Mouse (Mus musculus) kidney, embryonic 15.5 days (tissue): Measurements from ENCODE around the gene Emc8. TPM values are rescaled to one million over a fixed set of nuclear protein-coding genes. Genes with fewer than 3 reads are reported as not detected.
"Not testable (repeated sequence)": the region's sequence is repeated elsewhere in the genome, so short reads cannot be mapped to it uniquely, and the experiment has no call there.

Experiments
- ATAC-seq: fragments of 200-750 bp; cut with Nextera tagmentation; replicated peaks from 2 replicates; pipeline ENCODE4 v1.8.0; 2017; ENCODE audit warnings: moderate TSS enrichment; ENCODE audit not compliant: low FRiP score
- H3K27ac ChIP-seq: fragments of 300-500 bp; sonication (generic); 2 replicates; pipeline ENCODE4 v1.5.1; 2015; ENCODE audit warnings: mild to moderate bottlenecking, inconsistent platforms
- H3K27me3 ChIP-seq: fragments of 300-500 bp; sonication (generic); 2 replicates; pipeline ENCODE4 v1.6.1; 2015; ENCODE audit warnings: inconsistent platforms
- H3K36me3 ChIP-seq: fragments of 300-500 bp; sonication (generic); 2 replicates; pipeline ENCODE4 v1.6.1; 2015; ENCODE audit warnings: inconsistent platforms
- H3K4me1 ChIP-seq: fragments of 300-500 bp; sonication (generic); 2 replicates; pipeline ENCODE4 v1.6.1; 2015; ENCODE audit warnings: inconsistent platforms
- H3K4me2 ChIP-seq: fragments of 300-500 bp; sonication (generic); 2 replicates; pipeline ENCODE4 v1.6.1; 2015; ENCODE audit warnings: moderate library complexity, mild to moderate bottlenecking, inconsistent platforms
- H3K4me3 ChIP-seq: fragments of 300-500 bp; sonication (generic); replicated peaks from 2 replicates; pipeline ENCODE4 v1.5.1; 2015; ENCODE audit warnings: mild to moderate bottlenecking, inconsistent platforms
- H3K9ac ChIP-seq: fragments of 300-500 bp; sonication (generic); 2 replicates; pipeline ENCODE4 v1.6.1; 2015; ENCODE audit warnings: mild to moderate bottlenecking, inconsistent platforms
- H3K9me3 ChIP-seq: fragments of 300-500 bp; sonication (generic); replicated peaks from 2 replicates; pipeline ENCODE4 v1.6.1; 2016; ENCODE audit warnings: inconsistent platforms
- WGBS: fragments of 180-500 bp; shearing (Covaris S2); methylation state at CpG from one replicate; pipeline ENCODE4 v1.1.7; 2015; ENCODE audit warnings: mixed read lengths; 5-methylcytosine and 5-hydroxymethylcytosine counted together
- polyA plus RNA-seq: library from polyadenylated mRNA; unstranded; fragments of >200 nt; fragmentation: Nextera tagmentation; extraction: Ambion mirVana; gene quantifications from 2 replicates; pipeline ENCODE4 v1.2.1, GENCODE M21; 2015

Gene Emc8
- polyA plus RNA-seq, 1 experiment from 2014 or later = 250 TPM

- H3K9me3 ChIP-seq = no peaks in the 10 kb centered on the region
- 15% methylated on average over 10 of the region's 10 CpGs for WGBS
- no peak overlapping the region for H3K4me3 ChIP-seq
- H3K9ac ChIP-seq = no peak overlapping the region
- H3K4me1 ChIP-seq = peaks cover 11% of the 10 kb centered on the region; the same call in 1 of the 2 replicates
- no peak overlapping the region for H3K27ac ChIP-seq
- no peaks in the 10 kb centered on the region for H3K36me3 ChIP-seq
- no peak for ATAC-seq
- peaks cover 32% of the 10 kb centered on the region for H3K27me3 ChIP-seq
- H3K4me2 ChIP-seq = no peak overlapping the region
Observed at GRCm38 (mm10) chr8:120683602-120684001, 15.2 kb upstream of the Emc8 start.

- ATAC-seq = no peak
- Histone ChIP-seq H3K4me1 (peaks cover 10% of the 10 kb centered on the region; the same call in 1 of the 2 replicates), H3K9me3 (no peaks in the 10 kb centered on the region), H3K4me2 (no peak overlapping the region), H3K4me3 (no peak overlapping the region), H3K27ac (no peak overlapping the region), H3K27me3 (peaks cover 20% of the 10 kb centered on the region; the same call in 1 of the 2 replicates), H3K36me3 (0 out of 2 replicates have a peak, but pooled peaks cover 5% of the 10 kb centered on the region), H3K9ac (no peak overlapping the region)
- WGBS = 76% methylated on average over 10 of the region's 10 CpGs
Observed at GRCm38 (mm10) chr8:120681113-120681512, 12.7 kb upstream of the Emc8 start.

GRCm38 (mm10) chr8:120680405-120680804, 12.0 kb upstream of the Emc8 start:
- H3K4me1 ChIP-seq, H3K9ac ChIP-seq, ATAC-seq, H3K27ac ChIP-seq, H3K4me2 ChIP-seq, H3K9me3 ChIP-seq, H3K4me3 ChIP-seq: not testable (repeated sequence)
- peaks cover 20% of the 10 kb centered on the region; the same call in 1 of the 2 replicates for H3K27me3 ChIP-seq
- peaks cover 11% of the 10 kb centered on the region; the same call in 1 of the 2 replicates for H3K36me3 ChIP-seq
- 62% methylated on average over 7 of the region's 7 CpGs for WGBS

GRCm38 (mm10) chr8:120679629-120680387, 11.4 kb upstream of the Emc8 start:
- Histone ChIP-seq H3K9me3 (no peaks in the 10 kb centered on the region), H3K36me3 (peaks cover 15% of the 10 kb centered on the region; the same call in 1 of the 2 replicates), H3K4me1 (peaks cover 6% of the 10 kb centered on the region; the same call in 1 of the 2 replicates), H3K9ac (no peak overlapping the region), H3K4me2 (no peak overlapping the region), H3K27me3 (peaks cover 20% of the 10 kb centered on the region; the same call in 1 of the 2 replicates), H3K4me3 (no peak overlapping the region), H3K27ac (no peak overlapping the region)
- WGBS = 44% methylated on average over 11 of the region's 11 CpGs
- no peak for ATAC-seq

- peak; percentile 50; the same call in 1 of the 2 replicates for ATAC-seq
- 12% methylated on average over 10 of the region's 10 CpGs for WGBS
- Histone ChIP-seq H3K36me3 (peaks cover 24% of the 10 kb centered on the region), H3K27me3 (peaks cover 17% of the 10 kb centered on the region; the same call in 1 of the 2 replicates), H3K4me2 (no peak overlapping the region), H3K9me3 (no peaks in the 10 kb centered on the region), H3K4me1 (peaks cover 4% of the 10 kb centered on the region; the same call in 1 of the 2 replicates), H3K9ac (no peak overlapping the region), H3K4me3 (no peak overlapping the region), H3K27ac (no peak overlapping the region)
Observed at GRCm38 (mm10) chr8:120678447-120678846, 10.1 kb upstream of the Emc8 start.

- Histone ChIP-seq H3K36me3 (peaks cover 51% of the 10 kb centered on the region), H3K4me2 (no peak overlapping the region), H3K4me3 (no peak overlapping the region), H3K9me3 (no peaks in the 10 kb centered on the region), H3K9ac (no peak overlapping the region), H3K27ac (no peak overlapping the region), H3K4me1 (peaks cover 13% of the 10 kb centered on the region; the same call in 1 of the 2 replicates), H3K27me3 (peaks cover 3% of the 10 kb centered on the region; the same call in 1 of the 2 replicates)
- WGBS = 70% methylated on average over 8 of the region's 8 CpGs
- ATAC-seq = no peak
Observed at GRCm38 (mm10) chr8:120675718-120676117, 7.3 kb upstream of the Emc8 start.

GRCm38 (mm10) chr8:120673298-120673697, 4.9 kb upstream of the Emc8 start:
- Histone ChIP-seq H3K27ac (no peak overlapping the region), H3K4me1 (peaks cover 24% of the 10 kb centered on the region), H3K4me3 (no peak overlapping the region), H3K27me3 (no peaks in the 10 kb centered on the region), H3K9me3 (no peaks in the 10 kb centered on the region), H3K9ac (no peak overlapping the region), H3K4me2 (no peak overlapping the region), H3K36me3 (peaks cover 62% of the 10 kb centered on the region)
- ATAC-seq = no peak
- 93% methylated on average over 7 of the region's 7 CpGs for WGBS

- no peak for ATAC-seq
- WGBS = 89% methylated on average over 16 of the region's 16 CpGs
- H3K4me1 ChIP-seq = peaks cover 24% of the 10 kb centered on the region
- no peak overlapping the region for H3K4me3 ChIP-seq
- no peak overlapping the region for H3K9ac ChIP-seq
- H3K27ac ChIP-seq = no peak overlapping the region
- H3K4me2 ChIP-seq = no peak overlapping the region
- H3K27me3 ChIP-seq = no peaks in the 10 kb centered on the region
- H3K9me3 ChIP-seq = no peaks in the 10 kb centered on the region
- H3K36me3 ChIP-seq = peaks cover 62% of the 10 kb centered on the region
Observed at GRCm38 (mm10) chr8:120672626-120673229, 4.4 kb upstream of the Emc8 start.

GRCm38 (mm10) chr8:120671775-120672174, 3.4 kb upstream of the Emc8 start:
- H3K9me3 ChIP-seq = no peaks in the 10 kb centered on the region
- no peaks in the 10 kb centered on the region for H3K27me3 ChIP-seq
- H3K27ac ChIP-seq = no peak overlapping the region
- peaks cover 28% of the 10 kb centered on the region for H3K4me1 ChIP-seq
- peaks cover 57% of the 10 kb centered on the region for H3K36me3 ChIP-seq
- WGBS = 74% methylated on average over 6 of the region's 6 CpGs
- H3K4me2 ChIP-seq = no peak overlapping the region
- ATAC-seq = no peak
- H3K9ac ChIP-seq = no peak overlapping the region
- H3K4me3 ChIP-seq = no peak overlapping the region

- H3K27ac ChIP-seq = peak within 1 kb of the TSS; percentile 90
- H3K4me2 ChIP-seq = peak within 1 kb of the TSS; percentile 84
- H3K9ac ChIP-seq = peak within 1 kb of the TSS; percentile 100
- WGBS = under 1% methylated on average over 104 of the region's 105 CpGs
- no peaks in the 10 kb centered on the region for H3K27me3 ChIP-seq
- peaks cover 31% of the 10 kb centered on the region for H3K36me3 ChIP-seq
- peak; percentile 94 for ATAC-seq
- peak within 1 kb of the TSS; percentile 94 for H3K4me3 ChIP-seq
- no peaks in the 10 kb centered on the region for H3K9me3 ChIP-seq
- H3K4me1 ChIP-seq = peaks cover 60% of the 10 kb centered on the region
Observed at GRCm38 (mm10) chr8:120667561-120668373, 606 bp downstream of the Emc8 start, which contains the start of the genes Gm27021 and Cox4i1. Gene Gm27021, minus strand, starts transcription at chr8:120668079. Gene Cox4i1, plus strand, starts transcription at chr8:120668222.

- Histone ChIP-seq H3K27me3 (no peaks in the 10 kb centered on the region), H3K9ac (peak overlapping the region; percentile 100), H3K27ac (peak overlapping the region; percentile 90; the same call in 1 of the 2 replicates), H3K4me3 (peak overlapping the region; percentile 94), H3K4me2 (peak overlapping the region; percentile 81), H3K9me3 (no peaks in the 10 kb centered on the region), H3K4me1 (peaks cover 60% of the 10 kb centered on the region), H3K36me3 (peaks cover 23% of the 10 kb centered on the region)
- ATAC-seq = no peak
- WGBS = 2% methylated on average over 17 of the region's 17 CpGs
Observed at GRCm38 (mm10) chr8:120666807-120667470, 1.4 kb downstream of the Emc8 start.
